Mouse (Mus musculus): ENCODE results near the gene Pick1. TPM values are rescaled to one million over a fixed set of nuclear protein-coding genes. Genes with fewer than 3 reads are reported as not detected.

The Pick1 gene
- total RNA-seq, 2 experiments from 2014 or later: 33.6 to 35.0 TPM

GRCm38 (mm10) chr15:79283371-79283770, 54.4 kb downstream of the Pick1 start:
- DNase-seq: no peak
- TF ChIP-seq CTCF (IDR thresholded peaks at IDR 0.05): no peak
- intact Hi-C loops (cut with DNase I): no loop called here

GRCm38 (mm10) chr15:79285399-79285798, 56.4 kb downstream of the Pick1 start, which contains the start of gene Baiap2l2:
TSS of gene Baiap2l2 (minus strand) at chr15:79285537.
- intact Hi-C loops (cut with DNase I): no loop called here
- no peak within 1 kb of the TSS for H3K27ac ChIP-seq
- H3K4me3 ChIP-seq: no peak within 1 kb of the TSS

More at GRCm38 (mm10) chr15:79283371-79283770, 54.4 kb downstream of the Pick1 start:
- no peak overlapping the region for H3K27ac ChIP-seq
- no peak overlapping the region for H3K4me3 ChIP-seq

GRCm38 (mm10) chr15:79286141-79286540, 57.2 kb downstream of the Pick1 start:
- intact Hi-C loops (cut with DNase I): no loop called here
- TF ChIP-seq CTCF (IDR thresholded peaks at IDR 0.05): no peak
- Histone ChIP-seq H3K27ac (no peak overlapping the region), H3K4me3 (no peak overlapping the region)
- DNase-seq: no peak

More at GRCm38 (mm10) chr15:79285399-79285798, 56.4 kb downstream of the Pick1 start, which contains the start of gene Baiap2l2:
- no peak for DNase-seq
- no peak for TF ChIP-seq CTCF (IDR thresholded peaks at IDR 0.05)

- no peak overlapping the region for H3K4me3 ChIP-seq
- no peak overlapping the region for H3K27ac ChIP-seq
- no peak for DNase-seq
- intact Hi-C loops (cut with DNase I): no loop called here
- TF ChIP-seq CTCF (IDR thresholded peaks at IDR 0.05): no peak
Measured at GRCm38 (mm10) chr15:79287091-79287490, 58.1 kb downstream of the Pick1 start.

- no peak for TF ChIP-seq CTCF (IDR thresholded peaks at IDR 0.05)
- intact Hi-C loops (cut with DNase I): no loop called here
- no peak overlapping the region for H3K4me3 ChIP-seq
- no peak overlapping the region for H3K27ac ChIP-seq
- DNase-seq: no peak
Measured at GRCm38 (mm10) chr15:79288387-79288786, 59.4 kb downstream of the Pick1 start.

- Histone ChIP-seq H3K4me3 (no peak overlapping the region), H3K27ac (no peak overlapping the region)
- TF ChIP-seq CTCF (IDR thresholded peaks at IDR 0.05): no peak
- DNase-seq: no peak
- intact Hi-C loops (cut with DNase I): no loop called here
Measured at GRCm38 (mm10) chr15:79289441-79289840, 60.5 kb downstream of the Pick1 start.

GRCm38 (mm10) chr15:79290340-79290739, 61.4 kb downstream of the Pick1 start:
- intact Hi-C loops (cut with DNase I): no loop called here
- H3K27ac ChIP-seq: no peak overlapping the region
- no peak; the same call in 1 of the 2 replicates for TF ChIP-seq CTCF (IDR thresholded peaks at IDR 0.05)
- no peak overlapping the region for H3K4me3 ChIP-seq
- no peak for DNase-seq

- no peak for DNase-seq
- intact Hi-C loops (cut with DNase I): no loop called here
- TF ChIP-seq CTCF (IDR thresholded peaks at IDR 0.05): no peak
- no peak overlapping the region for H3K27ac ChIP-seq
- no peak overlapping the region for H3K4me3 ChIP-seq
Measured at GRCm38 (mm10) chr15:79292779-79293178, 63.8 kb downstream of the Pick1 start.

- no peak overlapping the region for H3K27ac ChIP-seq
Measured at GRCm38 (mm10) chr15:79298553-79298952, 69.6 kb downstream of the Pick1 start.

More at GRCm38 (mm10) chr15:79298553-79298952, 69.6 kb downstream of the Pick1 start:
- no peak for TF ChIP-seq CTCF (IDR thresholded peaks at IDR 0.05)
- DNase-seq: no peak
- intact Hi-C loops (cut with DNase I): no loop called here
- no peak overlapping the region for H3K4me3 ChIP-seq

Other genes starting within 250 kb of the Pick1 start
- gene H1f0, start 200.7 kb upstream of the Pick1 start, total RNA-seq (2021): 10 to 100 TPM; 71.8 to 76.8 TPM
- gene Galr3, start 187.3 kb upstream of the Pick1 start, total RNA-seq (2021): not detected
- gene Ankrd54, start 166.3 kb upstream of the Pick1 start, total RNA-seq (2021): 1 to 10 TPM; 4.5 to 5.1 TPM
- 10 to 100 TPM; 53.6 to 54.0 TPM for gene Eif3l, start 154.0 kb upstream of the Pick1 start, total RNA-seq (2021)
- 10 to 100 TPM; 11.2 to 14.5 TPM for gene Micall1, start 120.3 kb upstream of the Pick1 start, total RNA-seq (2021)
- gene Polr2f, start 88.2 kb upstream of the Pick1 start, total RNA-seq (2021): 10 to 100 TPM; 61.0 to 87.7 TPM
- 1 to 10 TPM; 1.1 to 1.2 TPM for gene 1700088E04Rik, start 87.9 kb upstream of the Pick1 start, total RNA-seq (2021)
- gene Sox10, start 63.9 kb upstream of the Pick1 start, total RNA-seq (2021): under 1 TPM; 0.71 to 0.81 TPM
- gene Gm49486, start 218 bp downstream of the Pick1 start, total RNA-seq (2021): 1 to 10 TPM in 1 of 2 experiments, under 1 TPM in 1; 0.10 to 1.0 TPM
- gene Slc16a8, start 25.6 kb downstream of the Pick1 start, total RNA-seq (2021): under 1 TPM; 0.13 to 0.53 TPM
- 1 to 10 TPM; 3.1 to 3.2 TPM for gene Baiap2l2, start 56.4 kb downstream of the Pick1 start, total RNA-seq (2021)
- 10 to 100 TPM; 19.4 to 20.1 TPM for gene Pla2g6, start 99.2 kb downstream of the Pick1 start, total RNA-seq (2021)
- 1 to 10 TPM; 4.0 to 8.8 TPM for gene Maff, start 117.4 kb downstream of the Pick1 start, total RNA-seq (2021)
- gene Tmem184b, start 174.4 kb downstream of the Pick1 start, total RNA-seq (2021): 10 to 100 TPM; 26.1 to 36.7 TPM
- 10 to 100 TPM; 41.8 to 61.4 TPM for gene Csnk1e, start 226.4 kb downstream of the Pick1 start, total RNA-seq (2021)